Mouse (Mus musculus): ENCODE data around the gene Arhgap25. TPM values are rescaled to one million over a fixed set of nuclear protein-coding genes. Genes with fewer than 3 reads are reported as not detected.

The Arhgap25 gene
- total RNA-seq, 2 experiments from 2014 or later = 8.5 to 9.6 TPM

GRCm38 (mm10) chr6:87424037-87424816, 108.8 kb downstream of the Arhgap25 start:
- peak; percentile 2 for TF ChIP-seq CTCF (IDR thresholded peaks at IDR 0.05)
- DNase-seq (ENCODE audit: extremely low spot score in 1 of 2, low spot score in 2 of 2) = no peak
- no peak overlapping the region for H3K27ac ChIP-seq
- intact Hi-C loops (cut with DNase I) = no loop called here
- H3K4me3 ChIP-seq = peak overlapping the region; percentile 29

- Histone ChIP-seq H3K4me3 (no peak overlapping the region), H3K27ac (no peak overlapping the region)
- intact Hi-C loops (cut with DNase I) = no loop called here
- DNase-seq (ENCODE audit: extremely low spot score in 1 of 2, low spot score in 2 of 2) = no peak
- no peak for TF ChIP-seq CTCF (IDR thresholded peaks at IDR 0.05)
Measured at GRCm38 (mm10) chr6:87422304-87422703, 110.8 kb downstream of the Arhgap25 start.

- DNase-seq (ENCODE audit: extremely low spot score in 1 of 2, low spot score in 2 of 2) = no peak
- intact Hi-C loops (cut with DNase I) = no loop called here
- Histone ChIP-seq H3K27ac (no peak overlapping the region), H3K4me3 (no peak overlapping the region)
- no peak for TF ChIP-seq CTCF (IDR thresholded peaks at IDR 0.05)
Measured at GRCm38 (mm10) chr6:87412011-87412410, 121.0 kb downstream of the Arhgap25 start.

Other genes starting within 250 kb of the Arhgap25 start
- gene Antxr1, start 197.4 kb downstream of the Arhgap25 start, total RNA-seq (2021) = 10 to 100 TPM; 12.7 to 15.7 TPM
- under 1 TPM in 1 of 2 experiments, not detected in 1; 0.27 TPM for gene Gkn1, start 182.3 kb downstream of the Arhgap25 start, total RNA-seq (2021)
- gene Gkn2, start 159.9 kb downstream of the Arhgap25 start, total RNA-seq (2021) = not detected
- gene Gkn3, start 144.3 kb downstream of the Arhgap25 start, total RNA-seq (2021) = 1 to 10 TPM; 2.5 to 4.9 TPM
- not detected for gene Bmp10, start 104.3 kb downstream of the Arhgap25 start, total RNA-seq (2021)
- gene Prokr1, start 57.5 kb upstream of the Arhgap25 start, total RNA-seq (2021) = under 1 TPM; 0.18 to 0.33 TPM
- gene Aplf, start 138.9 kb upstream of the Arhgap25 start, total RNA-seq (2021) = 10 to 100 TPM in 1 of 2 experiments, 1 to 10 TPM in 1; 9.1 to 10.2 TPM
- gene Efcc1, start 197.6 kb upstream of the Arhgap25 start, total RNA-seq (2021) = 1 to 10 TPM; 4.5 to 4.8 TPM
- 1 to 10 TPM in 1 of 2 experiments, under 1 TPM in 1; 0.54 to 1.4 TPM for gene Gp9, start 244.8 kb upstream of the Arhgap25 start, total RNA-seq (2021)

Measured in left cerebral cortex, adult 2 months (tissue).